10 mouse cellular contexts compared by ENCODE assay signal in genomic region chr7:68073460-68073806, GRCm38 (mm10).
DNase-seq lines count a peak whose midpoint lies in the region; ATAC-seq and TF ChIP-seq lines count a peak whose summit lies in the region.
"Had no signal": no experiment of that assay in that cellular context is flagged by ENCODE, and none has a peak within 500 bp of the region (broad histone marks: within the 10 kb centered on the region; RNA-seq: fewer than 3 reads in every experiment).

No protein-coding gene starts in this region.

- no peak overlapping the region for H3K9ac ChIP-seq in midbrain, postnatal 0 days (replicated peaks; ENCODE audit: low read length, poor library complexity, severe bottlenecking)
- H3K9ac ChIP-seq in embryonic facial prominence, embryonic 14.5 days (ENCODE audit: low read depth, low read length) = no peak overlapping the region; the same call in 1 of the 2 replicates
- H3K9ac ChIP-seq in kidney, postnatal 0 days (ENCODE audit: low read depth, low read length) = no peak overlapping the region
- no peak overlapping the region for H3K9ac ChIP-seq in stomach, postnatal 0 days (ENCODE audit: low read length)
- H3K9ac ChIP-seq: hindbrain, embryonic 13.5 days had no signal

- H3K27me3 ChIP-seq in midbrain, embryonic 10.5 days (ENCODE audit: low read depth, poor library complexity, severe bottlenecking) = no peaks in the 10 kb centered on the region
- H3K27me3 ChIP-seq in midbrain, postnatal 0 days (ENCODE audit: insufficient read depth, low read length) = no peaks in the 10 kb centered on the region
- H3K27me3 ChIP-seq in embryonic facial prominence, embryonic 14.5 days (replicated peaks; ENCODE audit: control insufficient read depth, insufficient read depth, low read length) = no peaks in the 10 kb centered on the region
- no peaks in the 10 kb centered on the region for H3K27me3 ChIP-seq in kidney, postnatal 0 days (ENCODE audit: insufficient read depth, low read length)
- no peaks in the 10 kb centered on the region for H3K27me3 ChIP-seq in stomach, postnatal 0 days (ENCODE audit: control insufficient read depth, insufficient read depth, low read length)
- H3K27me3 ChIP-seq: hindbrain, embryonic 13.5 days had no signal

- no peaks in the 10 kb centered on the region for H3K9me3 ChIP-seq in midbrain, embryonic 10.5 days (replicated peaks)
- no peaks in the 10 kb centered on the region for H3K9me3 ChIP-seq in midbrain, postnatal 0 days (ENCODE audit: low read length)
- no peaks in the 10 kb centered on the region for H3K9me3 ChIP-seq in embryonic facial prominence, embryonic 14.5 days (ENCODE audit: control insufficient read depth, low read length)
- no peaks in the 10 kb centered on the region for H3K9me3 ChIP-seq in kidney, postnatal 0 days (replicated peaks; ENCODE audit: low read length)
- H3K9me3 ChIP-seq in stomach, postnatal 0 days (ENCODE audit: control insufficient read depth, low read length) = no peaks in the 10 kb centered on the region
- H3K9me3 ChIP-seq: hindbrain, embryonic 13.5 days had no signal

- H3K4me1 ChIP-seq in midbrain, embryonic 10.5 days = peaks cover 27% of the 10 kb centered on the region
- H3K4me1 ChIP-seq in midbrain, postnatal 0 days (ENCODE audit: insufficient read depth, low read length) = no peaks in the 10 kb centered on the region
- H3K4me1 ChIP-seq in embryonic facial prominence, embryonic 14.5 days (ENCODE audit: control insufficient read depth, insufficient read depth, low read length) = peaks cover 50% of the 10 kb centered on the region
- H3K4me1 ChIP-seq in kidney, postnatal 0 days (replicated peaks; ENCODE audit: insufficient read depth, low read length) = peaks cover 24% of the 10 kb centered on the region; the same call in 1 of the 2 replicates
- H3K4me1 ChIP-seq in stomach, postnatal 0 days (replicated peaks; ENCODE audit: control insufficient read depth, insufficient read depth) = peaks cover 4% of the 10 kb centered on the region; the same call in 1 of the 2 replicates

- peak; percentile 27 for DNase-seq in midbrain, embryonic 10.5 days (ENCODE audit: low spot score)
- no peak for DNase-seq in midbrain, postnatal 0 days (ENCODE audit: low spot score)
- DNase-seq in embryonic facial prominence, embryonic 14.5 days (ENCODE audit: low spot score) = peak; percentile 90
- DNase-seq in kidney, postnatal 0 days (ENCODE audit: low spot score) = peak; percentile 82
- peak; percentile 65 for DNase-seq in stomach, postnatal 0 days (ENCODE audit: low spot score)
- no peak for DNase-seq in right cerebral cortex, postnatal 14 days
- DNase-seq in adrenal gland, adult 8-10 months = no peak
- DNase-seq: cerebellum, adult 9-10 months had no signal

- TF ChIP-seq CTCF in midbrain, postnatal 0 days (IDR thresholded peaks at IDR 0.05) = no peak
- no peak for TF ChIP-seq CTCF in kidney, postnatal 0 days (IDR thresholded peaks at IDR 0.05; ENCODE audit: low read depth)
- no peak for TF ChIP-seq CTCF in stomach, postnatal 0 days (IDR thresholded peaks at IDR 0.05; ENCODE audit: low read depth)

- no peaks in the 10 kb centered on the region for H3K36me3 ChIP-seq in midbrain, embryonic 10.5 days
- no peaks in the 10 kb centered on the region for H3K36me3 ChIP-seq in midbrain, postnatal 0 days (ENCODE audit: insufficient read depth, low read length)
- no peaks in the 10 kb centered on the region for H3K36me3 ChIP-seq in embryonic facial prominence, embryonic 14.5 days (ENCODE audit: control insufficient read depth, insufficient read depth, low read length)
- no peaks in the 10 kb centered on the region for H3K36me3 ChIP-seq in kidney, postnatal 0 days (ENCODE audit: insufficient read depth, low read length)
- H3K36me3 ChIP-seq in stomach, postnatal 0 days (ENCODE audit: control insufficient read depth, insufficient read depth, low read length) = no peaks in the 10 kb centered on the region
- H3K36me3 ChIP-seq: hindbrain, embryonic 13.5 days had no signal

- no peak overlapping the region for H3K4me2 ChIP-seq in midbrain, postnatal 0 days (ENCODE audit: low read depth, low read length, poor library complexity, severe bottlenecking)
- peak overlapping the region; percentile 21; the same call in 1 of the 2 replicates for H3K4me2 ChIP-seq in embryonic facial prominence, embryonic 14.5 days (ENCODE audit: low read depth, low read length)
- peak overlapping the region; percentile 27 for H3K4me2 ChIP-seq in kidney, postnatal 0 days (ENCODE audit: low read length)
- no peak overlapping the region for H3K4me2 ChIP-seq in stomach, postnatal 0 days (replicated peaks; ENCODE audit: low read depth)
- H3K4me2 ChIP-seq: hindbrain, embryonic 13.5 days had no signal

- no peak for ATAC-seq in midbrain, postnatal 0 days (ENCODE audit: low FRiP score)
- ATAC-seq in embryonic facial prominence, embryonic 14.5 days (ENCODE audit: low read depth) = peak; percentile 89
- ATAC-seq in kidney, postnatal 0 days (replicated peaks; ENCODE audit: low FRiP score, low read depth) = peak; percentile 80
- ATAC-seq in stomach, postnatal 0 days (ENCODE audit: low FRiP score, low TSS enrichment) = peak; percentile 87
- ATAC-seq in inflammation-experienced regulatory T-cells, adult 6 months = no peak

- WGBS in midbrain, embryonic 10.5 days = 34% methylated on average over 8 of the region's 8 CpGs
- 27% methylated on average over 8 of the region's 8 CpGs for WGBS in midbrain, postnatal 0 days
- 8% methylated on average over 8 of the region's 8 CpGs for WGBS in embryonic facial prominence, embryonic 14.5 days
- WGBS in kidney, postnatal 0 days = 22% methylated on average over 8 of the region's 8 CpGs
- WGBS in stomach, postnatal 0 days = 30% methylated on average over 8 of the region's 8 CpGs

- no peak for TF ChIP-seq EP300 in stomach, postnatal 0 days (optimal IDR thresholded peaks at IDR 0.05)

- H3K4me3 ChIP-seq in midbrain, embryonic 10.5 days = no peak overlapping the region
- no peak overlapping the region for H3K4me3 ChIP-seq in midbrain, postnatal 0 days (ENCODE audit: low read depth, low read length)
- no peak overlapping the region for H3K4me3 ChIP-seq in embryonic facial prominence, embryonic 14.5 days (ENCODE audit: low read depth, low read length)
- H3K4me3 ChIP-seq in kidney, postnatal 0 days (replicated peaks; ENCODE audit: low read depth, low read length) = no peak overlapping the region
- H3K4me3 ChIP-seq in stomach, postnatal 0 days (ENCODE audit: low read depth, low read length) = no peak overlapping the region
- H3K4me3 ChIP-seq: hindbrain, embryonic 13.5 days had no signal

- H3K27ac ChIP-seq in midbrain, embryonic 10.5 days (replicated peaks) = 0 out of 2 replicates have a peak overlapping the region, but pooled peaks have one; percentile 29
- H3K27ac ChIP-seq in midbrain, postnatal 0 days (ENCODE audit: low read depth, low read length) = no peak overlapping the region
- H3K27ac ChIP-seq in embryonic facial prominence, embryonic 14.5 days (replicated peaks; ENCODE audit: low read depth, low read length) = no peak overlapping the region
- peak overlapping the region; percentile 86 for H3K27ac ChIP-seq in kidney, postnatal 0 days
- H3K27ac ChIP-seq in stomach, postnatal 0 days (replicated peaks) = peak overlapping the region; percentile 20; the same call in 1 of the 2 replicates
- H3K27ac ChIP-seq: hindbrain, embryonic 13.5 days had no signal

Comparison
In these comparisons a context has a peak if more than half of its experiments do, and no peak if none do; other contexts are left out.
1. DNase-seq: peak in midbrain, embryonic 10.5 days (single experiment), embryonic facial prominence, embryonic 14.5 days (single experiment), kidney, postnatal 0 days (single experiment) and stomach, postnatal 0 days (single experiment); none in midbrain, postnatal 0 days (single experiment), right cerebral cortex, postnatal 14 days (single experiment) and adrenal gland, adult 8-10 months (single experiment).
2. H3K27ac ChIP-seq: peak in midbrain, embryonic 10.5 days (single experiment), kidney, postnatal 0 days (single experiment) and stomach, postnatal 0 days (single experiment); none in midbrain, postnatal 0 days (single experiment) and embryonic facial prominence, embryonic 14.5 days (single experiment).
3. ATAC-seq: peak in embryonic facial prominence, embryonic 14.5 days (single experiment), kidney, postnatal 0 days (single experiment) and stomach, postnatal 0 days (single experiment); none in midbrain, postnatal 0 days (single experiment) and inflammation-experienced regulatory T-cells, adult 6 months (single experiment).
4. H3K4me2 ChIP-seq: peak in embryonic facial prominence, embryonic 14.5 days (single experiment) and kidney, postnatal 0 days (single experiment); none in midbrain, postnatal 0 days (single experiment) and stomach, postnatal 0 days (single experiment).